In genomic region chr8:19247280-19247679, GRCm38 (mm10) we compare ENCODE assay signal across 20 mouse cellular contexts. TPM values are rescaled to one million over a fixed set of nuclear protein-coding genes. Genes with fewer than 3 reads are reported as not detected.
DNase-seq lines count a peak whose midpoint lies in the region; ATAC-seq lines count a peak whose summit lies in the region.
"Had no signal": no experiment of that assay in that cellular context is flagged by ENCODE, and none has a peak within 500 bp of the region (broad histone marks: within the 10 kb centered on the region; RNA-seq: fewer than 3 reads in every experiment).

Gene Defb5, plus strand, starts transcription at chr8:19247580.

- no peak within 1 kb of the TSS for H3K27ac ChIP-seq in midbrain, embryonic 13.5 days

- 0 out of 2 replicates have a peak, but pooled peaks cover 6% of the 10 kb centered on the region for H3K9me3 ChIP-seq in midbrain, embryonic 13.5 days
- H3K9me3 ChIP-seq: G1E had no signal

- no peak within 1 kb of the TSS for H3K9ac ChIP-seq in midbrain, embryonic 13.5 days (replicated peaks)

- WGBS in midbrain, embryonic 13.5 days, result 93% methylated on average over 5 of the region's 5 CpGs

- no peak within 1 kb of the TSS for H3K4me2 ChIP-seq in midbrain, embryonic 13.5 days (replicated peaks)

- no peaks in the 10 kb centered on the region for H3K4me1 ChIP-seq in midbrain, embryonic 13.5 days (replicated peaks)

- H3K27me3 ChIP-seq in midbrain, embryonic 13.5 days, result no peaks in the 10 kb centered on the region
- H3K27me3 ChIP-seq: Patski had no signal

- no peak for ATAC-seq in midbrain, embryonic 13.5 days
- ATAC-seq: activated CD4-positive, CD25-positive, alpha-beta regulatory T cell, adult 4 months; CD4-positive, CD25-positive, alpha-beta regulatory T cell, adult 4 months; Patski had no signal

- no peaks in the 10 kb centered on the region for H3K36me3 ChIP-seq in midbrain, embryonic 13.5 days
- H3K36me3 ChIP-seq: G1E had no signal

- DNase-seq in ES-CJ7 (ENCODE audit: low read depth, low spot score), result peak; percentile 1
- DNase-seq: adrenal gland, adult 2 months; adrenal gland, adult 8-10 months; adrenal gland, postnatal 10 days; adrenal gland, postnatal 14 days; adrenal gland, postnatal 25 days; adrenal gland, postnatal 36 days; B cell, adult 2 months; cerebellum, adult 11 months; cerebellum, adult 11-12 months; cerebellum, adult 18-20 months; cerebellum, adult 2 months; cerebellum, adult 8-10 months had no signal

- no peak within 1 kb of the TSS for H3K4me3 ChIP-seq in midbrain, embryonic 13.5 days (replicated peaks)

RNA-seq across cellular contexts. Expression of gene Defb5, which starts in this region (rescaled TPM):
- polyA plus RNA-seq in midbrain, embryonic 13.5 days (2015; fragmentation: Nextera tagmentation; extraction: Ambion mirVana), result not detected in 2 replicates
- polyA plus RNA-seq: activated CD4-positive, CD25-positive, alpha-beta regulatory T cell, adult 4 months; adrenal gland, adult 2 months; brain, embryonic 14.5 days; C2C12; CD4-positive, CD25-positive, alpha-beta regulatory T cell, adult 4 months; cerebellum, adult 2 months; G1E; Patski had no signal
